9 mouse cellular contexts compared by ENCODE assay signal in the genomic region with DNA sequence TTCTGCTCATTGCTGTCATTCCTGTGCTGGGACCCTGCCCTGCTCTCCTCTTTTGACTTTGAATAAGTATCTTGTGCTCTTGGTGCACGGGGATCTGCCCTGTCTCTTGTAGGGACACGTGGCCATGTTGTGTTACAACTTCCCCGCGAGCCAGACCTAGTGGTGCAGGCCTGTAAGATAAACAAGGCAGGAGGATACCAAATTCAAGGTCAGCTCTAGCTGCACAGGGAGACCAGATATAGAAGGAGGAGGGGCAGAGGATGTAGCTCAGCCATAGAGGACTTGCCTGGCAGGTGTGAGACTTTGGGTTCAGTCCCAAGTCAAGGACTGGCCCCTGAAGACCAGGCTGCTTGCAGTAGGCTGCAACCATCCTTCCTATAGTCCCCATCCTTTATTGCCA.
A peak's percentile ranks its signal among the peaks of the same experiment; 100 is the strongest.
DNase-seq lines count a peak whose midpoint lies in the region; ATAC-seq and TF ChIP-seq lines count a peak whose summit lies in the region.
"Had no signal": no experiment of that assay in that cellular context is flagged by ENCODE, and none has a peak within 500 bp of the region (broad histone marks: within the 10 kb centered on the region; RNA-seq: fewer than 3 reads in every experiment).

No protein-coding gene starts in this region.

- peak; percentile 15 to 29 for DNase-seq in adrenal gland, postnatal 36 days
- DNase-seq in adrenal gland, postnatal 10 days: no peak
- DNase-seq in lung, postnatal 36 days: no peak
- DNase-seq in right cerebral cortex, postnatal 4 days: no peak

- H3K27ac ChIP-seq in lung, embryonic 15.5 days: peak overlapping the region; percentile 83
- peak overlapping the region; percentile 48; the same call in 1 of the 2 replicates for H3K27ac ChIP-seq in embryonic facial prominence, embryonic 15.5 days (replicated peaks)
- H3K27ac ChIP-seq in small intestine, adult 2 months (ENCODE audit: insufficient read depth, low read depth, low read length): 0 out of 2 replicates have a peak overlapping the region, but pooled peaks have one; percentile 18
- H3K27ac ChIP-seq in kidney, embryonic 14.5 days (ENCODE audit: low read depth, low read length): no peak overlapping the region

- H3K4me1 ChIP-seq in lung, embryonic 15.5 days: peaks cover 11% of the 10 kb centered on the region
- H3K4me1 ChIP-seq in embryonic facial prominence, embryonic 15.5 days: no peaks in the 10 kb centered on the region
- H3K4me1 ChIP-seq in small intestine, adult 2 months (ENCODE audit: control insufficient read depth, insufficient read depth, insufficient read length, low read length): no peaks in the 10 kb centered on the region
- no peaks in the 10 kb centered on the region for H3K4me1 ChIP-seq in kidney, embryonic 14.5 days (ENCODE audit: control insufficient read depth, insufficient read depth, low read length)
- H3K4me1 ChIP-seq: megakaryocyte, embryonic 14.5 days had no signal

- no peaks in the 10 kb centered on the region for H3K9me3 ChIP-seq in lung, embryonic 15.5 days
- H3K9me3 ChIP-seq in embryonic facial prominence, embryonic 15.5 days (replicated peaks): no peaks in the 10 kb centered on the region
- H3K9me3 ChIP-seq in kidney, embryonic 14.5 days (ENCODE audit: control insufficient read depth, low read length): no peaks in the 10 kb centered on the region

- no peaks in the 10 kb centered on the region for H3K36me3 ChIP-seq in lung, embryonic 15.5 days
- H3K36me3 ChIP-seq in embryonic facial prominence, embryonic 15.5 days: no peaks in the 10 kb centered on the region
- H3K36me3 ChIP-seq in small intestine, adult 2 months (ENCODE audit: control insufficient read depth, insufficient read depth, low read length): no peaks in the 10 kb centered on the region
- no peaks in the 10 kb centered on the region for H3K36me3 ChIP-seq in kidney, embryonic 14.5 days (ENCODE audit: control insufficient read depth, insufficient read depth, low read length)

- H3K9ac ChIP-seq in lung, embryonic 15.5 days: no peak overlapping the region
- H3K9ac ChIP-seq in embryonic facial prominence, embryonic 15.5 days: no peak overlapping the region
- no peak overlapping the region for H3K9ac ChIP-seq in kidney, embryonic 14.5 days (ENCODE audit: low read depth, low read length)

- H3K4me3 ChIP-seq in lung, embryonic 15.5 days: no peak overlapping the region
- H3K4me3 ChIP-seq in embryonic facial prominence, embryonic 15.5 days (replicated peaks): no peak overlapping the region
- no peak overlapping the region for H3K4me3 ChIP-seq in small intestine, adult 2 months (ENCODE audit: low read depth, low read length)
- no peak overlapping the region for H3K4me3 ChIP-seq in kidney, embryonic 14.5 days (ENCODE audit: low read length)
- H3K4me3 ChIP-seq: megakaryocyte, embryonic 14.5 days had no signal

- H3K4me2 ChIP-seq in lung, embryonic 15.5 days: no peak overlapping the region
- H3K4me2 ChIP-seq in embryonic facial prominence, embryonic 15.5 days (replicated peaks): no peak overlapping the region
- no peak overlapping the region for H3K4me2 ChIP-seq in kidney, embryonic 14.5 days (replicated peaks; ENCODE audit: low read depth, low read length)

- 45% methylated on average over 4 of the region's 4 CpGs for WGBS in lung, embryonic 15.5 days
- WGBS in embryonic facial prominence, embryonic 15.5 days: 77% methylated on average over 4 of the region's 4 CpGs
- 59% methylated on average over 4 of the region's 4 CpGs for WGBS in small intestine, adult 2 months
- WGBS in kidney, embryonic 14.5 days: 66% methylated on average over 4 of the region's 4 CpGs

- no peaks in the 10 kb centered on the region for H3K27me3 ChIP-seq in lung, embryonic 15.5 days
- H3K27me3 ChIP-seq in embryonic facial prominence, embryonic 15.5 days: no peaks in the 10 kb centered on the region
- H3K27me3 ChIP-seq in small intestine, adult 2 months (ENCODE audit: control insufficient read depth, insufficient read depth, low read length): no peaks in the 10 kb centered on the region
- no peaks in the 10 kb centered on the region for H3K27me3 ChIP-seq in kidney, embryonic 14.5 days (ENCODE audit: control insufficient read depth, insufficient read depth, low read length)

- ATAC-seq in lung, embryonic 15.5 days (ENCODE audit: borderline replicate concordance, extremely low read depth, low FRiP score, low TSS enrichment): 0 out of 2 replicates have a peak, but pooled peaks have one; percentile 28
- ATAC-seq in embryonic facial prominence, embryonic 15.5 days (ENCODE audit: insufficient number of reproducible peaks, low FRiP score, low TSS enrichment, low read depth): no peak
- ATAC-seq in kidney, embryonic 14.5 days (ENCODE audit: low FRiP score, low TSS enrichment): no peak

- TF ChIP-seq CTCF in small intestine, adult 2 months (IDR thresholded peaks at IDR 0.05; ENCODE audit: extremely low read depth, insufficient read length, insufficient replicate concordance, low read depth, low read length): no peak

- TF ChIP-seq POLR2A in small intestine, adult 2 months (IDR thresholded peaks at IDR 0.05; ENCODE audit: low read depth, low read length): no peak

Comparison
In these comparisons a context has a peak if more than half of its experiments do, and no peak if none do; other contexts are left out.
1. DNase-seq: peak in adrenal gland, postnatal 36 days (2 of 2); none in adrenal gland, postnatal 10 days (single experiment), lung, postnatal 36 days (single experiment) and right cerebral cortex, postnatal 4 days (single experiment).